Mouse (Mus musculus) kidney, embryonic 16.5 days (tissue): ENCODE results near the gene Depdc1b. TPM values are rescaled to one million over a fixed set of nuclear protein-coding genes. Genes with fewer than 3 reads are reported as not detected.

ENCODE experiments used
- ATAC-seq: fragments of 200-750 bp; cut with Nextera tagmentation; 2 replicates; pipeline ENCODE4 v1.8.0; 2017; ENCODE audit warnings: moderate TSS enrichment; ENCODE audit not compliant: low FRiP score, low TSS enrichment
- H3K27ac ChIP-seq: fragments of 300-500 bp; sonication (generic); 2 replicates; pipeline ENCODE4 v1.5.1; 2014; ENCODE audit warnings: low read length
- H3K27me3 ChIP-seq: fragments of 300-500 bp; sonication (generic); 2 replicates; pipeline ENCODE4 v1.6.1; 2014; ENCODE audit warnings: low read length, control low read depth, mixed read lengths; ENCODE audit not compliant: insufficient read depth
- H3K36me3 ChIP-seq: fragments of 300-500 bp; sonication (generic); 2 replicates; pipeline ENCODE4 v1.6.1; 2014; ENCODE audit warnings: low read length, control low read depth, mixed read lengths; ENCODE audit not compliant: insufficient read depth
- H3K4me1 ChIP-seq: fragments of 300-500 bp; sonication (generic); 2 replicates; pipeline ENCODE4 v1.6.1; 2014; ENCODE audit warnings: low read length, control low read depth, mixed read lengths; ENCODE audit not compliant: insufficient read depth
- H3K4me2 ChIP-seq: fragments of 300-500 bp; sonication (generic); replicated peaks from 2 replicates; pipeline ENCODE4 v1.6.1; 2014; ENCODE audit warnings: low read depth, low read length
- H3K4me3 ChIP-seq: fragments of 300-500 bp; sonication (generic); 2 replicates; pipeline ENCODE4 v1.5.1; 2014; ENCODE audit warnings: mild to moderate bottlenecking, low read length
- H3K9ac ChIP-seq: fragments of 300-500 bp; sonication (generic); replicated peaks from 2 replicates; pipeline ENCODE4 v1.6.1; 2014; ENCODE audit warnings: low read length
- H3K9me3 ChIP-seq: fragments of 300-500 bp; sonication (generic); 2 replicates; pipeline ENCODE4 v1.6.1; 2016; ENCODE audit warnings: low read length, control low read depth
- WGBS: fragments of 180-500 bp; shearing (Covaris S2); extraction: QIAGEN DNeasy Blood & Tissue Kit; methylation state at CpG from one replicate; pipeline ENCODE4 v1.1.7; 2014; 5-methylcytosine and 5-hydroxymethylcytosine counted together
- polyA plus RNA-seq: library from polyadenylated mRNA; unstranded; fragments of >200 nt; fragmentation: Nextera tagmentation; extraction: Ambion mirVana; gene quantifications from 2 replicates; pipeline ENCODE4 v1.2.1, GENCODE M21; 2015

The Depdc1b gene
- polyA plus RNA-seq, 1 experiment from 2014 or later = 12.7 TPM

DNA sequence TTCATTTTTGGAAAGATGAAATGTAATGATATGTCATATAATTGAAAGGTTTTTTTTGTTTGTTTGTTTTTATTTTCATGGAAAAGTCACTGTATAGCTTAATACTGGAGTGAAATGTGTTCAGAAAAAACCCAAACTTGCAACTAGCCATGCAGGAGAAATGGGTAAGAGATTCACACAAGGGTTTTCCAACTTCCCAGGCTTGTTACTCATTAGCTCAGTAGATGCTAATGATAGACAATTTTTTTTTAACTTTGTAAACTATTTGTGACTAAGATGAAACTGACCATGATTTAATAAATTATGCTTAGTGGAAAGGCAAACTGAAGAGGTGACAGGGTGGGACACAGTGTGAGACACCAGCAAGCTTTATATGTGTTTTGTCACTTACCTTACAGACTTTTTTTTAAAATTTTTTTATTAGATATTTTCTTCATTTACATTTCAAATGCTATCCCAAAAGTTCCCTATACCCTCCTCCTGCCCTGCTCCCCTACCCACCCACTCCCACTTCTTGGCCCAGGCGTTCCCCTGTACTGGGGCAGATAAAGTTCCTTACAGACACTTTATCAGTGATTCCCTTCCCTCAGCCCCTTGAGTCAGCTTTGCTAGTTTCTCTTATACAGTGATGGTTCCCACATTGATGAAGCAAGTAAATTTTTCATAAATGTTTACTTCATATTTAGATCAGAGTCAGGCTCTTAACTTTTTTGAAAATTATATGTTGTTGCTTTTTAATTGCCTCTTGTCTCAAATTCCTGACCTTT lies 102.8 kb downstream of the Depdc1b start:
- ATAC-seq = no peak
- Histone ChIP-seq H3K4me2 (no peak overlapping the region), H3K27me3 (no peaks in the 10 kb centered on the region), H3K27ac (no peak overlapping the region), H3K9ac (no peak overlapping the region), H3K36me3 (no peaks in the 10 kb centered on the region), H3K4me3 (no peak overlapping the region), H3K4me1 (0 out of 2 replicates have a peak, but pooled peaks cover 4% of the 10 kb centered on the region), H3K9me3 (no peaks in the 10 kb centered on the region)
- WGBS = 82% methylated on average over 1 of the region's 1 CpGs

DNA sequence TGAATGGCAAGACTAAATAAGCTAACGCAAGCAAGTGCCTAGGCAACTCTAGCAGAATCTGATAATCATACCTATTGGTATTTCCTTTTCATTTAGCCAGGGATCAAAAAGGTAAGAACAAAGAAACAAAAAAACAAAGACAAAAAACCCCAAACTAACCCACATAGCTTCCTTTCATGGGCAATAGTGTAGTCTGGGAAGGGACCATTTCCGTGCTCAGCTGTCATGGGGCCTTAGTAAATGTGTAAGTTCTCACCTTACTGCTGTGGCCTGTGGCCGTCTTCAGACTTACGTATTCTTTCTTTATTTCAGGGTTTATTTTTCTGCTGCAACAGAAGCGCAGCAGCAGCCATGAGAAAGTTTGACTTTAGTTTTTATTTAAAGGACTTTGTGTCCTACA lies 110.2 kb downstream of the Depdc1b start:
- 73% methylated on average over 5 of the region's 5 CpGs for WGBS
- Histone ChIP-seq H3K4me2 (no peak overlapping the region), H3K4me3 (no peak overlapping the region), H3K27me3 (no peaks in the 10 kb centered on the region), H3K4me1 (no peaks in the 10 kb centered on the region), H3K9ac (no peak overlapping the region), H3K27ac (no peak overlapping the region), H3K36me3 (no peaks in the 10 kb centered on the region), H3K9me3 (no peaks in the 10 kb centered on the region)
- ATAC-seq = no peak

DNA sequence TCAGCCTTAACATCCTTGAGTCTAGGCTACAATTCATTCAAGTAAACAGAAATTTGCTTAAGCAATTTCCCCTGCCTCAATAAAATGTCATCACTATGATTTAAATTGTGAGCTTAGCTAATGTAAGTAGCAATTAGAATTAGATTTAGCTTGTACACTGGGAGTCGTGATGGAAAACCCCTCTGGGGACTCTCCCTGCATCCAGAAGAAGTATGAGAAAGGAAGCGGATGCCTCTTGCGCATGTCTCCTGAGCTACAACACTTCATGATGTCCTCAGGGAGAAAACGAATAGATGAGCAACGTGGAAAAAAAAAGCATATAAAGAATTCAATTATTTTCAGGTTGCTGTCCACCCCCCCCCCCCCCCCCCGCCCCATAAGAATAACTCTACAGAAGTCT lies 112.7 kb downstream of the Depdc1b start:
- no peak for ATAC-seq
- Histone ChIP-seq H3K27me3 (no peaks in the 10 kb centered on the region), H3K9ac (no peak overlapping the region), H3K9me3 (no peaks in the 10 kb centered on the region), H3K4me2 (no peak overlapping the region), H3K4me3 (no peak overlapping the region), H3K36me3 (no peaks in the 10 kb centered on the region), H3K4me1 (no peaks in the 10 kb centered on the region), H3K27ac (no peak overlapping the region)
- WGBS = 85% methylated on average over 6 of the region's 6 CpGs

DNA sequence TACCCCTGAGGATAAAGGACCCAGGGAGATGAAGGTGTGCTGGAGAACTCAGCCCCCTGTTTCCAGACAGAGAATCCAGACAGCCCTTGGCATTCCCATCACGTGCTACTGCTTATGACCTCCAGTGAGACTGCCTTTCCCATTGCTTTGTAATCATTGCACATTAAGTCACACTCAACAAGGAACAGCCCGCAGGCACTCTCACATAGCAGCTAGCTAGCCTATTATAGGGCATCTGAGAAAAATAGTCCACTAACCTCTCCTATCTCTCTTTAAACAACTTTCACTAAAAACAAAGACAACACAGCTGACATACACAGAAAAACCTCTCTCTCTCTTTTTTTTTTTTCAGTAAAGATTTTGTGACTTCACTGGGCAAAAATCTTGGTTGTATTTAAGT lies 113.5 kb downstream of the Depdc1b start:
- Histone ChIP-seq H3K36me3 (no peaks in the 10 kb centered on the region), H3K4me3 (no peak overlapping the region), H3K9ac (no peak overlapping the region), H3K9me3 (no peaks in the 10 kb centered on the region), H3K27me3 (no peaks in the 10 kb centered on the region), H3K27ac (no peak overlapping the region), H3K4me1 (no peaks in the 10 kb centered on the region), H3K4me2 (no peak overlapping the region)
- 82% methylated on average over 2 of the region's 2 CpGs for WGBS
- no peak for ATAC-seq

DNA sequence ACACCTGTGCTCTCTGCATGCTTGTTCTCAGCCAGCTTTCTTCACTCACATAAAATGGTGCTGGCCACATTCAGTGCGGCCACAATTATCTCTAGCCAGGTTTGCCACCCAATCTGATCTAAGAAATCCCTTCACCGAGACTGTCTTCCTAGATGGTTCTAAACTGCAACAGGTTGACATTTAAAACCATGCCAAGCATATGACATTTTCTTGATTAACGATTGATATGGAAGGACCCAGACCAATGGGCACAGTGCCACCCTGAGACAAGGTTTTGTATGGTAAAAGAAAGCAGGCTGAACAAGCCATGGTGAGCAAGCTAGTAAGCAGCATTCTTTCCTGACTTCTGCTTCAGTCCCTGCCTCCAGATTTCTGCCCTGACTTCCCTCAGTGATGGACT lies 115.6 kb downstream of the Depdc1b start:
- no peaks in the 10 kb centered on the region for H3K9me3 ChIP-seq
- H3K4me3 ChIP-seq = no peak overlapping the region
- ATAC-seq = no peak
- no peaks in the 10 kb centered on the region for H3K27me3 ChIP-seq
- no peak overlapping the region for H3K9ac ChIP-seq
- H3K4me2 ChIP-seq = no peak overlapping the region
- WGBS = 91% methylated on average over 3 of the region's 3 CpGs
- H3K4me1 ChIP-seq = no peaks in the 10 kb centered on the region
- H3K36me3 ChIP-seq = no peaks in the 10 kb centered on the region
- no peak overlapping the region for H3K27ac ChIP-seq

DNA sequence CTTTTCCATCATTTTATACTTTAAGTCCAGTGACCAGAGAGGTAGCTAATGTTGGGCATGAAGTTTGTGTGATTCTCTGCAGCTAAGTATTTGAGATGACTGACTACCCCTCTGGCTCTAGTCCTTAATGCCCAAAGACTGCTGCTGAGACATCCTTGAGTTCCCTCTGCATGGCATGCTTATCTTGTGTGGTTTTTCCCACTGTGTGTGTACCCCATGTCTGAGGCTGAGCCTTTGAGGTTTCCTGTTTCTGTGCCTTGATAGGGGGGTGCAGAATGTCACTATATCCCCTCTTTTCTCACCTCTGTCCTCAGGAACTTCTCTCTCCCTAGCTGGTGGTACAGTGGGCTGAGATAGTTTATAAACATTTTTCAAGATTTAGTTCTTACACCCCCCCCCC lies 119.6 kb downstream of the Depdc1b start:
- Histone ChIP-seq H3K36me3 (no peaks in the 10 kb centered on the region), H3K4me1 (no peaks in the 10 kb centered on the region), H3K4me2 (no peak overlapping the region), H3K9ac (no peak overlapping the region), H3K27me3 (no peaks in the 10 kb centered on the region), H3K27ac (no peak overlapping the region), H3K4me3 (no peak overlapping the region), H3K9me3 (no peaks in the 10 kb centered on the region)
- no peak for ATAC-seq

DNA sequence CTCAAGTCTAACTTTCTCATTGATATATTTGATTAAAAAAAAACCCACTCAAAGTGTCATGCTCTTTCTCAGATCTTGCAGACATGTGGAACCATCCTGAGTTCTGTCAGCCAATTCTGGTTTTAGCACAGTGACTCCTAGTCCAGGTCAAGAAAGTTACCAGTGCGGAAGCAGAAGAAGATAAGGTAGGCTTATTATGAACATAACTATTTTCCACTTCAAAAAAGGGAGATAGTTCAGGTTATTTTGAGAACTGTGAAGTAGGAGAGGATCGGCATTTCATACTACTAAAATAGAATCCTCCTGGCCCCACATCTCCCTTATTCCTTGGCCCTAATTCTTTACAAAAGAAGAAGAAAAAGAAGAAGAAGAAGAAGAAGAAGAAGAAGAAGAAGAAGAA lies 121.3 kb downstream of the Depdc1b start:
- Histone ChIP-seq H3K27me3 (no peaks in the 10 kb centered on the region), H3K4me1 (no peaks in the 10 kb centered on the region), H3K36me3 (no peaks in the 10 kb centered on the region), H3K4me2 (no peak overlapping the region), H3K27ac (no peak overlapping the region), H3K9ac (no peak overlapping the region), H3K9me3 (no peaks in the 10 kb centered on the region), H3K4me3 (no peak overlapping the region)
- no peak for ATAC-seq
- 79% methylated on average over 2 of the region's 2 CpGs for WGBS

DNA sequence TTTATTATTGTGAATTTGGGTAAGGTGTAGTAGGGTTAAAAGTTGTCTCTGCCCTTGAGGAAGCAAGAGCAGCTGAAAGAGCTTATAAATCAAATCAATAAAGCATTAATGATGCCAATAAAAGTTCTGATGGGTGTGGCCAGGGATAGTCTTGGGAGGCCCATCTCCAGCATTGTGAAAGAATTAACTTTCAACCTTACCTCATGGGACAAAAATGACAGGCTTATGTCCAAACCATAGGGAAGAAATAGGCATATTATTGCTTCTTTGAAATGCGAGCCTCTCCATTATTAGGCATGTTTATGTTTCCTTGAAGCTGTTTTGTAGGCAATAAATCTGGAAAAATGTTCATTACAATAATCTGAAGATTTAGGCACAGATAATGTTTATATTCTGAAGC lies 122.9 kb downstream of the Depdc1b start:
- H3K4me1 ChIP-seq = no peaks in the 10 kb centered on the region
- H3K4me3 ChIP-seq = no peak overlapping the region
- no peak overlapping the region for H3K9ac ChIP-seq
- no peaks in the 10 kb centered on the region for H3K9me3 ChIP-seq
- no peak for ATAC-seq
- H3K27ac ChIP-seq = no peak overlapping the region
- no peaks in the 10 kb centered on the region for H3K27me3 ChIP-seq
- H3K4me2 ChIP-seq = no peak overlapping the region
- no peaks in the 10 kb centered on the region for H3K36me3 ChIP-seq
- WGBS = 68% methylated on average over 1 of the region's 1 CpGs

DNA sequence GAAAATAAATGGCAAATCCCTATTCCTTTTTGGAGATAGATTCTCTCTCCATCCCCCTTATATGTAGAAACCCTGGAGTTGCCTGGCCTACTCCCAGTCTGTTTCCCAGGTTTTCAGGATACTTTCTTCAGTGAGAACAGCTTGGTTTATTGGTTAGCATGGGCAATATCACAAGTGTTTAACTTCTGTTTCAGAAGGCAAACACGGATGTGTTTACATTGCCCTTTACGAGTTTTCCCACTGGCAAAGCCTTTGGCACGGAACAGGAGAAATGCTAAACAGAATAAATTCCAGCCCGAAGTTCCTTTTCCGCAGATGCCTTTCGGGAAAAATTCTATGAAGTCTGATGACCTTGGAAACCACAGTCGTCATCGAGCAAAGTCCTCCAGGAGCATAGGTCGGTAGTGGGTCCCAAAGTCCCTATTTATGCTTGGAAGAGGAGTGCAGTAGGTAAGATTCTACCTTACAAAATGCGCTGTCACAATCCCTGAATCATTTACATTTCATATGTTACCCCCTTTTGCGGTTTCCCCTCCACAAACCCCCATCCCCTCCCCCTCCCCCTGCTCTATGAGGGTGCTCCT lies 132.3 kb downstream of the Depdc1b start:
- Histone ChIP-seq H3K4me1 (peaks cover 13% of the 10 kb centered on the region), H3K4me2 (no peak overlapping the region), H3K4me3 (no peak overlapping the region), H3K27ac (no peak overlapping the region), H3K9me3 (no peaks in the 10 kb centered on the region), H3K36me3 (no peaks in the 10 kb centered on the region), H3K9ac (no peak overlapping the region), H3K27me3 (no peaks in the 10 kb centered on the region)
- 65% methylated on average over 11 of the region's 11 CpGs for WGBS
- ATAC-seq = no peak
